Mouse (Mus musculus) C2C12 (cell line): ENCODE measurements around the gene Olfr632. TPM values are rescaled to one million over a fixed set of nuclear protein-coding genes. Genes with fewer than 3 reads are reported as not detected.

Experiments
- H3K27me3 ChIP-seq: one replicate; pipeline ENCODE4 v1.6.1; 2011; ENCODE audit not compliant: control insufficient read depth, insufficient read depth, insufficient read length
- H3K36me3 ChIP-seq: one replicate; pipeline ENCODE4 v1.6.1; 2011; ENCODE audit not compliant: control insufficient read depth, insufficient read depth
- H3K4me3 ChIP-seq: one replicate; pipeline ENCODE4 v1.5.1; 2011; ENCODE audit warnings: mild to moderate bottlenecking, control low read depth; ENCODE audit not compliant: poor library complexity, insufficient read depth, severe bottlenecking
- H3K79me2 ChIP-seq: one replicate; pipeline ENCODE4 v1.6.1; 2011; ENCODE audit not compliant: control insufficient read depth, insufficient read depth
- H3K79me3 ChIP-seq: one replicate; pipeline ENCODE4 v1.6.1; 2011; ENCODE audit warnings: low read depth, control low read depth
- H3ac ChIP-seq: one replicate; pipeline ENCODE3; 2011; ENCODE audit warnings: low read depth; ENCODE audit not compliant: control insufficient read depth, insufficient read length
- CEBPB ChIP-seq: IDR thresholded peaks from one replicate; pipeline ENCODE4 v1.6.1; 2011; ENCODE audit warnings: low read depth, mild to moderate bottlenecking, control low read depth, moderate library complexity
- CTCF ChIP-seq: IDR thresholded peaks from one replicate; pipeline ENCODE4 v1.5.1; 2011; ENCODE audit not compliant: control insufficient read depth, insufficient read depth, insufficient read length
- FOSL1 ChIP-seq: IDR thresholded peaks from one replicate; pipeline ENCODE4 v1.8.0; 2011; ENCODE audit warnings: mild to moderate bottlenecking, low read length; ENCODE audit not compliant: poor library complexity, insufficient read depth, severe bottlenecking
- MAX ChIP-seq: IDR thresholded peaks from one replicate; pipeline ENCODE4 v1.6.1; 2011; ENCODE audit warnings: mild to moderate bottlenecking, control low read depth
- MYOD1 ChIP-seq: IDR thresholded peaks from one replicate; pipeline ENCODE4 v1.6.1; 2011; ENCODE audit warnings: low read depth; ENCODE audit not compliant: control insufficient read depth, insufficient read length
- MYOG ChIP-seq: IDR thresholded peaks from one replicate; pipeline ENCODE4 v1.6.1; 2011; ENCODE audit not compliant: control insufficient read depth, insufficient read length; ENCODE audit errors: extremely low read depth
- USF1 ChIP-seq: IDR thresholded peaks from one replicate; pipeline ENCODE4 v1.6.1; 2011; ENCODE audit warnings: low read depth, mild to moderate bottlenecking, control low read depth, moderate library complexity
- long read RNA-seq, 2 experiments: library from polyadenylated mRNA; unstranded; transcript quantifications; one replicate each; pipeline ENCODE4 v2.0.0; 2019 to 2020
- polyA plus RNA-seq: library from polyadenylated mRNA; unstranded; fragments of >200 nt; fragmentation: generic; extraction: Trizol; gene quantifications from one replicate; pipeline ENCODE4 v1.2.1, GENCODE M21; 2012; ENCODE audit warnings: missing spikeins

Olfr632 gene
- not detected for polyA plus RNA-seq
- long read RNA-seq, experiment 1: 0 reads
- long read RNA-seq, experiment 2: 0 reads

GRCm38 (mm10) chr7:103934264-103934663 lies at the start of gene Olfr632:
Gene Olfr632 (plus strand): TSS chr7:103934347.
- no peak within 1 kb of the TSS for H3K4me3 ChIP-seq
- H3K79me3 ChIP-seq: no peaks in the 10 kb centered on the region
- TF ChIP-seq MAX (no peak), USF1 (no peak)
- H3ac ChIP-seq: no peak within 1 kb of the TSS
- H3K79me2 ChIP-seq: no peaks in the 10 kb centered on the region
- no peaks in the 10 kb centered on the region for H3K36me3 ChIP-seq
- H3K27me3 ChIP-seq: no peaks in the 10 kb centered on the region

- H3K4me3 ChIP-seq: no peak within 1 kb of the TSS
- no peaks in the 10 kb centered on the region for H3K27me3 ChIP-seq
- TF ChIP-seq CEBPB: no peak
- TF ChIP-seq USF1: no peak
- no peak for TF ChIP-seq CTCF
- no peak for TF ChIP-seq FOSL1
- no peak for TF ChIP-seq MAX
- no peak for TF ChIP-seq MYOD1
- TF ChIP-seq MYOG: no peak
- no peak within 1 kb of the TSS for H3ac ChIP-seq
- H3K79me3 ChIP-seq: no peaks in the 10 kb centered on the region
- no peaks in the 10 kb centered on the region for H3K36me3 ChIP-seq
- H3K79me2 ChIP-seq: no peaks in the 10 kb centered on the region
Measured at GRCm38 (mm10) chr7:103886152-103886551, 48.0 kb upstream of the Olfr632 start, which contains the start of gene Olfr66. Gene Olfr66 (minus strand): TSS chr7:103886252.

DNA sequence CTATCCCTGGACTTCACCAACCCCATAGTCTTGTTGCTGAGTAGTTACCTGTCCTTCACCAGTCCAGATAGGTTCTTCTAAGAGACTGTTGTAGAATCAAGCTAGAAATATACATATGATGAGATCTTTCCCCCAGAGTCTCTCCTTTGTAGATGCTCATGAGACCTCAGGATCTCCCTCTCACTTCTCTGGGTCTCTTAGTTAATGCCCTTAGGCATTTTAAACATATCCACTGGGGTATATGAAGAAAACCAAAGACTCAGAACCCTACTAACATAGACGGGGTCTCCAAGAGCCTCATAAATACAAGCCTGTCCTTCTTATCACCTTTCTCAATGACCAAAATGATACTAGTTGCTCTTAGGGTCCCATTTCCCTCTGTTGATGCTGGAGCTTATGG lies 39.8 kb upstream of the Olfr632 start, which contains the start of gene Olfr64:
Olfr64 (minus strand) TSS at position 101 of the 400 bp plus-strand sequence.
- no peaks in the 10 kb centered on the region for H3K27me3 ChIP-seq
- no peak within 1 kb of the TSS for H3ac ChIP-seq
- H3K36me3 ChIP-seq: no peaks in the 10 kb centered on the region
- H3K79me2 ChIP-seq: no peaks in the 10 kb centered on the region
- H3K79me3 ChIP-seq: no peaks in the 10 kb centered on the region
- TF ChIP-seq USF1 (no peak), MYOG (no peak), MAX (no peak), CTCF (no peak), FOSL1 (no peak), CEBPB (no peak), MYOD1 (no peak)
- no peak within 1 kb of the TSS for H3K4me3 ChIP-seq

DNA sequence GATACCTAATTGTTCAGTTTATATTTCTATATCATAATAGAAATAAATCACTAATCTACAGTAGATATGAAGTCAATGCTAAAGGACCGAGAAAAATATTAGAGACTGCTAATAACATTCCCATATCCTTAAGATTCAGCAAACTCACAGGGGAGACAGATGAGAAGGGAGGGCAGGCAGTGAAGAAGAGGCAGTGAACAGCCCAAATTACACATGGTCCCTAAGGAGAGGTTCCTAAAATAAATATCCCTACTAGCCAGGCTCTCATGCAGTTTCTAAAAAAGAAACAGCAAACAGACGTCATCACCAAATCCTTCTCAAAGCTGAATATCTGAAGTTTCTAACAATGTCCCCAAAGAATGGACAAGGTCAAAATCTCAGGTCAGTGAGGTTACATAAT lies 31.0 kb upstream of the Olfr632 start, which contains the start of gene Olfr65:
Olfr65 (plus strand) TSS at position 301 of the 400 bp plus-strand sequence.
- H3K27me3 ChIP-seq: no peaks in the 10 kb centered on the region
- H3K36me3 ChIP-seq: no peaks in the 10 kb centered on the region
- H3K79me2 ChIP-seq: no peaks in the 10 kb centered on the region
- no peak within 1 kb of the TSS for H3K4me3 ChIP-seq
- H3K79me3 ChIP-seq: no peaks in the 10 kb centered on the region
- H3ac ChIP-seq: no peak within 1 kb of the TSS
- TF ChIP-seq MYOD1: no peak
- TF ChIP-seq MYOG: no peak
- no peak for TF ChIP-seq CTCF
- TF ChIP-seq CEBPB: no peak
- TF ChIP-seq FOSL1: no peak
- no peak for TF ChIP-seq USF1
- TF ChIP-seq MAX: no peak

DNA sequence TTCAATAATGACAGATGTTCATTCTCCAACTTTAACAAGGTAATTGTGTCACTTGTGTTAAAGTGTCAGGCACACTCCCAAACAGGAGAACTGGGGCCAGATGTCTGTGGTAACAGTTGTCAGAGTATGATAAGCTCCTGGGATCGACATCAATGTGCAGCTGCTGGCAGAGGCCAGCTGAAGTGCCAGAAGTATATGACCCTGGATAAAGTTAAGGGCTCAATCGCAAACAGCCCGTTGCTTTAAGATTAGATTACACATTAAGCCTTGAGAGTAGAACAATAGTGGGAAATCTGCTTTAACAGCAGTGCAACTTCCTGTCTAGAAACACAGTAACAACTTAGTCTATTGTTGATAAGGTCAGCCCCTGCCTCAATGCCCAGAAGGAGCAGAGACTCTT lies 24.1 kb upstream of the Olfr632 start:
- Histone ChIP-seq H3K79me2 (no peaks in the 10 kb centered on the region), H3ac (no peak overlapping the region), H3K36me3 (no peaks in the 10 kb centered on the region), H3K27me3 (no peaks in the 10 kb centered on the region), H3K4me3 (no peak overlapping the region), H3K79me3 (no peaks in the 10 kb centered on the region)
- no peak for TF ChIP-seq CEBPB
- peak; percentile 83 for TF ChIP-seq MYOD1

GRCm38 (mm10) chr7:103912969-103913511 lies 21.1 kb upstream of the Olfr632 start:
- no peak for TF ChIP-seq CTCF
- TF ChIP-seq MYOD1: no peak
- TF ChIP-seq USF1: no peak
- no peaks in the 10 kb centered on the region for H3K79me2 ChIP-seq
- H3K27me3 ChIP-seq: no peaks in the 10 kb centered on the region
- H3ac ChIP-seq: no peak overlapping the region
- no peaks in the 10 kb centered on the region for H3K79me3 ChIP-seq
- H3K4me3 ChIP-seq: no peak overlapping the region
- H3K36me3 ChIP-seq: no peaks in the 10 kb centered on the region
